Mouse (Mus musculus): ENCODE data around the gene Ccr1. TPM values are rescaled to one million over a fixed set of nuclear protein-coding genes. Genes with fewer than 3 reads are reported as not detected.
"Not testable (repeated sequence)": the region's sequence is repeated elsewhere in the genome, so short reads cannot be mapped to it uniquely, and the experiment has no call there.

Ccr1 gene
- total and polyA plus RNA-seq, 2 experiments from 2014 or later = 1.3 to 1.9 TPM

- Histone ChIP-seq H3K4me3 (ENCODE audit: low read depth, low read length) (no peak overlapping the region), H3K9ac (replicated peaks; ENCODE audit: low read depth, low read length) (no peak overlapping the region), H3K27me3 (ENCODE audit: control insufficient read depth, insufficient read depth, low read length) (no peaks in the 10 kb centered on the region), H3K27ac (ENCODE audit: low read depth) (no peak overlapping the region), H3K4me2 (ENCODE audit: low read depth, low read length) (no peak overlapping the region), H3K4me1 (ENCODE audit: control insufficient read depth, insufficient read depth) (no peaks in the 10 kb centered on the region; the same call in 1 of the 2 replicates), H3K36me3 (replicated peaks; ENCODE audit: control insufficient read depth, insufficient read depth, low read length) (no peaks in the 10 kb centered on the region), H3K9me3 (replicated peaks; ENCODE audit: control insufficient read depth, low read length) (no peaks in the 10 kb centered on the region)
- no peak for TF ChIP-seq CTCF (IDR thresholded peaks at IDR 0.05; ENCODE audit: low read depth)
- TF ChIP-seq EP300 (IDR thresholded peaks at IDR 0.05; ENCODE audit: low read depth) = no peak
- ATAC-seq (ENCODE audit: insufficient read depth, low read depth) = no peak
- DNase-seq (ENCODE audit: low spot score) = no peak
- 58% methylated on average over 4 of the region's 4 CpGs for WGBS
Observed at GRCm38 (mm10) chr9:123929936-123930335, 38.6 kb downstream of the Ccr1 start.

- H3K4me1 ChIP-seq (ENCODE audit: control insufficient read depth, insufficient read depth) = no peaks in the 10 kb centered on the region; the same call in 1 of the 2 replicates
- 20% methylated on average over 8 of the region's 8 CpGs for WGBS
- DNase-seq (ENCODE audit: low spot score) = peak; percentile 30
- no peaks in the 10 kb centered on the region for H3K9me3 ChIP-seq (replicated peaks; ENCODE audit: control insufficient read depth, low read length)
- ATAC-seq (ENCODE audit: insufficient read depth, low read depth) = no peak
- peak overlapping the region; percentile 65 for H3K27ac ChIP-seq (ENCODE audit: low read depth)
- H3K4me3 ChIP-seq (ENCODE audit: low read depth, low read length) = peak overlapping the region; percentile 1; the same call in 1 of the 2 replicates
- H3K27me3 ChIP-seq (ENCODE audit: control insufficient read depth, insufficient read depth, low read length) = no peaks in the 10 kb centered on the region
- H3K9ac ChIP-seq (replicated peaks; ENCODE audit: low read depth, low read length) = no peak overlapping the region
- TF ChIP-seq EP300 (IDR thresholded peaks at IDR 0.05; ENCODE audit: low read depth) (no peak), CTCF (IDR thresholded peaks at IDR 0.05; ENCODE audit: low read depth) (peak; percentile 30)
- no peaks in the 10 kb centered on the region for H3K36me3 ChIP-seq (replicated peaks; ENCODE audit: control insufficient read depth, insufficient read depth, low read length)
- H3K4me2 ChIP-seq (ENCODE audit: low read depth, low read length) = peak overlapping the region; percentile 41; the same call in 1 of the 2 replicates
Observed at GRCm38 (mm10) chr9:123928759-123929246, 39.7 kb downstream of the Ccr1 start.

- Histone ChIP-seq H3K27me3 (ENCODE audit: control insufficient read depth, insufficient read depth, low read length) (no peaks in the 10 kb centered on the region), H3K4me2 (ENCODE audit: low read depth, low read length) (peak overlapping the region; percentile 41; the same call in 1 of the 2 replicates)
Observed at GRCm38 (mm10) chr9:123928118-123928758, 40.3 kb downstream of the Ccr1 start.

GRCm38 (mm10) chr9:123927281-123927960 is 41.1 kb downstream of the Ccr1 start:
- Histone ChIP-seq H3K27ac (ENCODE audit: low read depth) (peak overlapping the region; percentile 35; the same call in 1 of the 2 replicates), H3K4me3 (ENCODE audit: low read depth, low read length) (no peak overlapping the region), H3K4me1 (ENCODE audit: control insufficient read depth, insufficient read depth) (no peaks in the 10 kb centered on the region; the same call in 1 of the 2 replicates), H3K4me2 (ENCODE audit: low read depth, low read length) (no peak overlapping the region; the same call in 1 of the 2 replicates), H3K27me3 (ENCODE audit: control insufficient read depth, insufficient read depth, low read length) (no peaks in the 10 kb centered on the region), H3K36me3 (replicated peaks; ENCODE audit: control insufficient read depth, insufficient read depth, low read length) (no peaks in the 10 kb centered on the region), H3K9me3 (replicated peaks; ENCODE audit: control insufficient read depth, low read length) (no peaks in the 10 kb centered on the region), H3K9ac (replicated peaks; ENCODE audit: low read depth, low read length) (no peak overlapping the region)
- TF ChIP-seq CTCF (IDR thresholded peaks at IDR 0.05; ENCODE audit: low read depth) = no peak
- TF ChIP-seq EP300 (IDR thresholded peaks at IDR 0.05; ENCODE audit: low read depth) = no peak
- DNase-seq (ENCODE audit: low spot score) (no peak), ATAC-seq (ENCODE audit: insufficient read depth, low read depth) (no peak)
- 52% methylated on average over 16 of the region's 16 CpGs for WGBS

More at GRCm38 (mm10) chr9:123928118-123928758, 40.3 kb downstream of the Ccr1 start:
- Histone ChIP-seq H3K9me3 (replicated peaks; ENCODE audit: control insufficient read depth, low read length) (no peaks in the 10 kb centered on the region), H3K4me3 (ENCODE audit: low read depth, low read length) (no peak overlapping the region; the same call in 1 of the 2 replicates), H3K4me1 (ENCODE audit: control insufficient read depth, insufficient read depth) (no peaks in the 10 kb centered on the region; the same call in 1 of the 2 replicates), H3K27ac (ENCODE audit: low read depth) (peak overlapping the region; percentile 65; the same call in 1 of the 2 replicates), H3K36me3 (replicated peaks; ENCODE audit: control insufficient read depth, insufficient read depth, low read length) (no peaks in the 10 kb centered on the region), H3K9ac (replicated peaks; ENCODE audit: low read depth, low read length) (no peak overlapping the region)
- ATAC-seq (ENCODE audit: insufficient read depth, low read depth) (no peak), DNase-seq (ENCODE audit: low spot score) (no peak)
- 65% methylated on average over 12 of the region's 12 CpGs for WGBS
- TF ChIP-seq EP300 (IDR thresholded peaks at IDR 0.05; ENCODE audit: low read depth) (no peak), CTCF (IDR thresholded peaks at IDR 0.05; ENCODE audit: low read depth) (no peak)

- not testable (repeated sequence) for H3K9ac ChIP-seq (replicated peaks; ENCODE audit: low read depth, low read length); H3K4me1 ChIP-seq (ENCODE audit: control insufficient read depth, insufficient read depth); H3K4me2 ChIP-seq (ENCODE audit: low read depth, low read length); H3K27ac ChIP-seq (ENCODE audit: low read depth); H3K9me3 ChIP-seq (replicated peaks; ENCODE audit: control insufficient read depth, low read length); H3K27me3 ChIP-seq (ENCODE audit: control insufficient read depth, insufficient read depth, low read length); ATAC-seq (ENCODE audit: insufficient read depth, low read depth); H3K36me3 ChIP-seq (replicated peaks; ENCODE audit: control insufficient read depth, insufficient read depth, low read length)
- DNase-seq (ENCODE audit: low spot score) = peak; percentile 69
- TF ChIP-seq CTCF (IDR thresholded peaks at IDR 0.05; ENCODE audit: low read depth) = peak; percentile 68
- H3K4me3 ChIP-seq (ENCODE audit: low read depth, low read length) = 0 out of 2 replicates have a peak overlapping the region, but pooled peaks have one; percentile 51
- 5% methylated on average over 5 of the region's 5 CpGs for WGBS
Observed at GRCm38 (mm10) chr9:123926041-123926440, 42.5 kb downstream of the Ccr1 start.

All from heart, postnatal 0 days (tissue).